Comparison of ENCODE assay signal across 8 mouse cellular contexts in the genomic region with DNA sequence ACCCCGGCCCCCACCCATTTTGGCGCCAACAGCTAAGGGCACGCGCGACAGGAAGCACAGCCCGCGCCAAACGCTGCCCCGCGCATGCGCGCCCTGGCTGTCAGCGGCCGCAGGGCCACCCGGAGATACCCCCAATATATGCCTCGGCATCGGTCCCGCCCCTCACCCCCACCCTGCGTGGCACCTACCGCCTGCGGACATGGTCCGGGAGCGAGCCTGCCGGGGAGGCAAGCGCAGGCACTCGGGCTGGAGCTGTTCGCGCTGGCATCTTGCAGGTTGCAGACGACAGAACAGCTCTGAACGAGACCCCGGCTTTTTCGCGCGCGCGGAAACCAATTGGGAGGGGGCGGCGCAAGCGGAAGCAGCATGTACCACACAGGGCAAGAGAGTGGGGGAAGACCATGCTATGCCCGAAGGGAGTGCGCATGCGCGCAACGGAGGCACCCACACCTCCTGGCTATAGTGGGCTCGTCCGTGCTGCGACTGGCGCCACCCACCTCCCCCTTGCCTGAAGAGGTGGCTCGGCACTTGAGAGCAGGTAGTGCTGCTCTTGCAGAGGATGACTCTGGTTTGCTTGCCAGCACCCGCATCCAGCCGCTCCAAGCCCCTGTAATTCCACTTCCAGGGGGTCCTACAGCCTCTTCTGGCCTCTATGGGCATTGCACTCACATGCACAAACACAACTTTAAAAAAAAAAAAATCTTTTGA. TPM values are rescaled to one million over a fixed set of nuclear protein-coding genes. Genes with fewer than 3 reads are reported as not detected.
DNase-seq lines count a peak whose midpoint lies in the region; ATAC-seq lines count a peak whose summit lies in the region.

No protein-coding gene starts in this region.

- peak overlapping the region; percentile 65 for H3K9ac ChIP-seq in intestine, embryonic 14.5 days (ENCODE audit: low read length)

- H3K4me1 ChIP-seq in intestine, embryonic 14.5 days (replicated peaks; ENCODE audit: control insufficient read depth, insufficient read depth, low read length), result peaks cover 11% of the 10 kb centered on the region; the same call in 1 of the 2 replicates

- peak; percentile 98 for ATAC-seq in intestine, embryonic 14.5 days (replicated peaks; ENCODE audit: low FRiP score, low TSS enrichment, low read depth)

- WGBS in intestine, embryonic 14.5 days, result under 1% methylated on average over 51 of the region's 51 CpGs

- intact Hi-C loops in gastrocnemius, postnatal 14 days (cut with DNase I; ENCODE audit: low total_unique reads), result no loop called here
- intact Hi-C loops in left cerebral cortex, postnatal 14 days (cut with DNase I), result loop anchor here (2.0 kb wide), 1 partner anchor 50 kb away; the partner anchor contains the start of gene Mrpl4

- H3K9me3 ChIP-seq in intestine, embryonic 14.5 days (ENCODE audit: control insufficient read depth, low read length), result no peaks in the 10 kb centered on the region

- H3K36me3 ChIP-seq in intestine, embryonic 14.5 days (ENCODE audit: control insufficient read depth, insufficient read depth, low read length), result peaks cover 9% of the 10 kb centered on the region; the same call in 1 of the 2 replicates

- H3K27me3 ChIP-seq in intestine, embryonic 14.5 days (replicated peaks; ENCODE audit: control insufficient read depth, insufficient read depth, low read length), result no peaks in the 10 kb centered on the region

- DNase-seq in adrenal gland, adult (ENCODE audit: inconsistent age in 2 of 2, low spot score in 1 of 2), result peak; percentile 98
- peak; percentile 97 for DNase-seq in embryo, embryonic 10.5 days (ENCODE audit: low spot score)
- DNase-seq in gastrocnemius, postnatal 14 days, result peak; percentile 95
- peak; percentile 99 for DNase-seq in intestine, embryonic 14.5 days (ENCODE audit: low spot score)
- peak; percentile 98 to 99 for DNase-seq in left cerebral cortex, postnatal 14 days (ENCODE audit: low spot score in 2 of 2)
- DNase-seq in mesoderm, embryonic 11.5 days (ENCODE audit: low read depth, low spot score), result peak; percentile 99
- DNase-seq in right cerebral cortex, postnatal 36 days (ENCODE audit: low spot score in 2 of 2), result peak; percentile 95 to 97
- DNase-seq in yolk sac, embryonic 10.5 days (ENCODE audit: low spot score), result peak; percentile 98

- peak overlapping the region; percentile 92 for H3K4me3 ChIP-seq in intestine, embryonic 14.5 days (ENCODE audit: low read depth, low read length)

- H3K27ac ChIP-seq in intestine, embryonic 14.5 days (ENCODE audit: low read depth), result peak overlapping the region; percentile 84

- peak overlapping the region; percentile 96 for H3K4me2 ChIP-seq in intestine, embryonic 14.5 days (ENCODE audit: low read length)

RNA-seq across cellular contexts. Expression of gene Dnmt1, which starts 7.0 kb away (rescaled TPM):
- 10 to 100 TPM; 11.6 to 12.8 TPM for total RNA-seq in gastrocnemius, postnatal 14 days (2021)
- polyA plus RNA-seq in intestine, embryonic 14.5 days (2014; fragmentation: Nextera tagmentation; extraction: Ambion mirVana), result 65.4 and 69.9 TPM in 2 replicates
- total RNA-seq in left cerebral cortex, postnatal 14 days (2021), result 10 to 100 TPM; 39.9 to 43.6 TPM

RNA-seq across cellular contexts. Expression of gene S1pr2, which starts 23.9 kb away (rescaled TPM):
- 1 to 10 TPM; 4.5 to 7.8 TPM for total RNA-seq in gastrocnemius, postnatal 14 days (2021)
- 31.9 and 35.5 TPM in 2 replicates for polyA plus RNA-seq in intestine, embryonic 14.5 days (2014; fragmentation: Nextera tagmentation; extraction: Ambion mirVana)
- total RNA-seq in left cerebral cortex, postnatal 14 days (2021), result 1 to 10 TPM; 1.6 to 1.8 TPM

RNA-seq across cellular contexts. Expression of gene Mrpl4, which starts 49.9 kb away (rescaled TPM):
- 10 to 100 TPM; 50.8 to 54.9 TPM for total RNA-seq in gastrocnemius, postnatal 14 days (2021)
- polyA plus RNA-seq in intestine, embryonic 14.5 days (2014; fragmentation: Nextera tagmentation; extraction: Ambion mirVana), result 151 and 155 TPM in 2 replicates
- total RNA-seq in left cerebral cortex, postnatal 14 days (2021), result 10 to 100 TPM; 58.7 to 62.9 TPM

RNA-seq across cellular contexts. Expression of gene Eif3g, which starts 54.3 kb away (rescaled TPM):
- total RNA-seq in gastrocnemius, postnatal 14 days (2021), result 100 to 1,000 TPM; 105 to 114 TPM
- 314 and 315 TPM in 2 replicates for polyA plus RNA-seq in intestine, embryonic 14.5 days (2014; fragmentation: Nextera tagmentation; extraction: Ambion mirVana)
- total RNA-seq in left cerebral cortex, postnatal 14 days (2021), result 100 to 1,000 TPM; 119 to 124 TPM

Comparison
In these comparisons a context has a peak if more than half of its experiments do, and no peak if none do; other contexts are left out.
1. Peak in every context shown above with its lines: DNase-seq, ATAC-seq, H3K4me3 ChIP-seq and H3K27ac ChIP-seq.